Mouse (Mus musculus): ENCODE results near the gene Arhgap10.

Arhgap10 gene

DNA sequence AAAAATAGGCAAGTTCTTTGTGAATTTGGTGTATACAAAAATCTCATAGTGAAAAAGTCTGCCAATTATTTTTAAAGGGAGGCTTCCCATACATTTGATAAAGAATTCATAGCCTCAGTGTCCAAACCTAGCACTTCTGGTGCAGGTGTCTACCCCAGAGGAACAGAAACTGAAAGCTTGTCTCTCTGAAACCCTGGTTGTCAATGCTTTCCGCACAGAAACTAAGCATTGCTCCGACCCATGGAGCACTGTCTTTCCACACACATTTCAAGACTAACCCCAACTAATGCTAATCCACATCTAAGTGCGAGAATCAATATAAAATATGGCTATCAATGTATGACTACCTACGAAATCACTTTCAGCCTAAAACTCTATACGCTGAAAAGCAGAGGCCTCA lies 116.6 kb downstream of the Arhgap10 start:
- no peaks in the 10 kb centered on the region for H3K36me3 ChIP-seq (ENCODE audit: control insufficient read depth, insufficient read depth, low read length, poor library complexity, severe bottlenecking)
- no peaks in the 10 kb centered on the region for H3K27me3 ChIP-seq (ENCODE audit: control insufficient read depth, insufficient read depth, low read length, poor library complexity, severe bottlenecking)
- peak; percentile 59 for DNase-seq (ENCODE audit: low read depth, low spot score)

DNA sequence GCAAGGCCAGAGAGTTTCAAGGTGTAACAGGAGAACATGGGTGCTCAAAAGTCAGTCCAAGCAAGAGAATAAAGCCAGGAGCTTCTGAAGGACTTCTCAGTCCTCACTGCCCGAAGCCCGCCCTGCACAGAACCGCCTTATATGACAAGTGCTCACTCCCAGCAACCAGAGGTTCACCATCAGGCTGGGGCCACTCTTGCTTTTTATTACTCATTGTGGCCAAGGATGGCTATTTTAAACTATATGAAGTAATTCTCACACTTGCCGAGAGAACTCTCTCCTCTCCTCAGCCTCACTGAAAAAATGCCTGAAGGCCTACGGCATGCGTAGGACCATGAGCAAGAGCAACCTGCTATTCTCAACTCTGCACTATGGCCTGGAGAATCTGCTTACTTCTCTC lies 133.7 kb downstream of the Arhgap10 start:
- Histone ChIP-seq H3K27me3 (ENCODE audit: control insufficient read depth, insufficient read depth, low read length, poor library complexity, severe bottlenecking) (no peaks in the 10 kb centered on the region), H3K36me3 (ENCODE audit: control insufficient read depth, insufficient read depth, low read length, poor library complexity, severe bottlenecking) (no peaks in the 10 kb centered on the region)
- DNase-seq (ENCODE audit: low read depth, low spot score) = no peak

DNA sequence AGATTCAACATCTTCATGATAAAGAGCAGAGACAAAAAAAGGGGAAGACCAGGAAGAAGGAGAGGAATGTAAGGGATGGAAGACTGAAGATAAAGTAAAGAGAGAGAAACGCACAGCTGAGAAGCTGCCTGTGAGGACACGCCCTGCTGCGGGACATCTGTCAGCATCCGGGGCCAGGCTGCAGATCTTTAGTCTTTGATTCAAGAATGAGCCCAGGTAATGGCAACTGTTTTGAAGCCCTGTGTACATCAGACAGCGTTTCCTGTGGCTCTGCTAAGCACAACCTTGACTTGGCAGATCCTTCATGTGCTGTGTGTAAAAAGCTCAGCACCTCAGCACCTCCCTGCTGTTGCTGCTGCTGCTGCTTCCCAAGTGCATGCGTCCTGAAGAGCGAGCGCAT lies 134.1 kb downstream of the Arhgap10 start:
- Histone ChIP-seq H3K36me3 (ENCODE audit: control insufficient read depth, insufficient read depth, low read length, poor library complexity, severe bottlenecking) (no peaks in the 10 kb centered on the region), H3K27me3 (ENCODE audit: control insufficient read depth, insufficient read depth, low read length, poor library complexity, severe bottlenecking) (no peaks in the 10 kb centered on the region)
- no peak for DNase-seq (ENCODE audit: low read depth, low spot score)

DNA sequence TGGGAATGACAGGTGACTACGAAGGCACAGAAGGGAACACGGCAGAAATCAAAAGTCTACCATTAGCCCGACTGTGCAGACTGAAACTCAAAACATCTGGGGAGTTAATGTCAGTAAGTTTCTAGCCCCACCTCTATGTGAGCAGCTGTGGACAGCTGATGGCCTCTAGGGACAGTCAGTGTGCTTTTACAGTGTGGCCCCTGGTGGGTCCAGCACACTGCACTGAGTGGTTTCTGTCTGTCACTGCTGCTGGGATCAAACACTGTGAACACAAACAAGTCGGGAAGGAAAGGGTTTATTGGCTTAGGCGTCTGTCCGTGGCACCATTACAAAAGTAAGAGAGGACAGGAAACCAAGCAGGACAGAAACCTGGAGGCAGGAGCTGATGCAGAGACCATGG lies 136.9 kb downstream of the Arhgap10 start:
- Histone ChIP-seq H3K36me3 (ENCODE audit: control insufficient read depth, insufficient read depth, low read length, poor library complexity, severe bottlenecking) (no peaks in the 10 kb centered on the region), H3K27me3 (ENCODE audit: control insufficient read depth, insufficient read depth, low read length, poor library complexity, severe bottlenecking) (no peaks in the 10 kb centered on the region)
- DNase-seq (ENCODE audit: low read depth, low spot score) = no peak

DNA sequence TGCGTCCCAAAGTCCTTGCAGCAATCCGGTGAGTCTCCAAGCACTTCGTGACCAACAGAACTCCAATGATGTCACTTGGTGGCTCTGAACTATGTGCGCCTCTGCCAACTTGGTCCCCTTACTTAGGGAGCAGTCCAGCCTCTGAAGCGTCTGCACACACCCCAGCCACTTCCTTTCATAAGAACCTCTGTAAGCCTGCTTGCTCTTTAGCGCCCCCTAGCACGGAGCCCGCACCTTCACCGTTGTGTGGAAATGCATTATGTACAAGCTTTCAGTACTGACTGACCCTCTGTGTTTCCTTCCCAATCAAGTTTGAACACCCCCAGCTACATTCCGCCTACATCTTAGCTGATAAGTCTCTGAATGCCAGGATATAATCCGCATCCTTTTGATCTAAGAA lies 138.5 kb downstream of the Arhgap10 start:
- Histone ChIP-seq H3K27me3 (ENCODE audit: control insufficient read depth, insufficient read depth, low read length, poor library complexity, severe bottlenecking) (no peaks in the 10 kb centered on the region), H3K36me3 (ENCODE audit: control insufficient read depth, insufficient read depth, low read length, poor library complexity, severe bottlenecking) (no peaks in the 10 kb centered on the region)
- DNase-seq (ENCODE audit: low read depth, low spot score) = peak; percentile 65

DNA sequence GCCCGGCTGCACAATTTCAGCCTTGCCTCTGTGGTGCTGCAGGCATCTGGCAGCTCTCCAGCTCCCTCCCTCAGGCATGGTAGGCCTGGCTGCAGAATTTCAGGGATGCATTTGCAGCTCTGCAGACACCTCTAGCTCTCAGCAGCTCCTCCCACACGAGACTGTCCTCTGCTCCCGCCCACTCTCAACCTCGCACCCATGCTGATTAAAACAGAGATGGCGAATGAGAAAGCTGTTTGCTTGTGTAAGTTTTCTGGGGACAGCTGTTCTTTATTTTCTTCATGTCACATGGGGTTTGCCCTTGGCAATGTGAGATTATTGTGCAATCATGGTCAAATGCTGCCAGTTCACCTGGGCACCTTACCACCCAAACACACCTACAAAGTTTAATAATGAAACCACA lies 141.3 kb downstream of the Arhgap10 start:
- no peak for DNase-seq (ENCODE audit: low read depth, low spot score)
- no peaks in the 10 kb centered on the region for H3K27me3 ChIP-seq (ENCODE audit: control insufficient read depth, insufficient read depth, low read length, poor library complexity, severe bottlenecking)
- no peaks in the 10 kb centered on the region for H3K36me3 ChIP-seq (ENCODE audit: control insufficient read depth, insufficient read depth, low read length, poor library complexity, severe bottlenecking)

DNA sequence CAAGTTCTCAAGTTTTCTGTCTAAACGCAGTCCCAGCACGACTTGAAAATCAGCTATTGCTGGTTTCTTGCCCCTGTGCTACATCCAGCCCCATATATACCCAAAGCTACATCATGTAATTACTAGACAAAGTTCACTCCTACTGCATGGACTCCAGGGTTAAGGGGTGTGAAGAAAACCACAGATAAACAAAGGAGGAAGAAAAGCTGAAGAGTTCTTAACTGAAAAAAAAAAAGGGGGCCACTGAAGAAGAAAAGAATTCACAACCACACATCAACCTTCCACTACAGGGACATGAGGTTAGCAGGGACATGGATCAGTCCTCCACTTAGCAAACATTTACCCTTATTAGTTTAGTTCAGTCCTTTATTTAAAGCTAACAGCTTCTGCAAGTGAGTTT lies 141.8 kb downstream of the Arhgap10 start:
- no peak for DNase-seq (ENCODE audit: low read depth, low spot score)
- Histone ChIP-seq H3K36me3 (ENCODE audit: control insufficient read depth, insufficient read depth, low read length, poor library complexity, severe bottlenecking) (no peaks in the 10 kb centered on the region), H3K27me3 (ENCODE audit: control insufficient read depth, insufficient read depth, low read length, poor library complexity, severe bottlenecking) (no peaks in the 10 kb centered on the region)

DNA sequence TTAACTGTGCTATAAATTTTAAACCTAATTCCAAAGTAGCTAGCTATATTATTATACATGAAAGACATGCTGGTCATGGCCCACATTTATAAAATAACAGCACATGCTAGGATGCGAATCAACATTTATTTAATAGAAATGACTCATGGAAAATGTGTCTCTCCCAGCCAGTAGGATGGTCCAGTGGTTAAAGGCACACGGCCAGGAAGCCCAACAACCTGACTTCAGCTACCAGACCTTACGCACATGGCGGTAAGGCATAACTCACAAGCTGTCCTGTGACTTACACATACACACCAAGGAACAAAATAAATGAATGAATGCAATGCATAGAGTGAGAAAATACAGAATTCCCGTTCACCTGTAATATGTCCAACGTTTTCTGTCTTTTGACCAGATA lies 146.7 kb downstream of the Arhgap10 start:
- DNase-seq (ENCODE audit: low read depth, low spot score) = no peak
- H3K36me3 ChIP-seq (ENCODE audit: control insufficient read depth, insufficient read depth, low read length, poor library complexity, severe bottlenecking) = no peaks in the 10 kb centered on the region; the same call in 1 of the 2 replicates
- no peaks in the 10 kb centered on the region for H3K27me3 ChIP-seq (ENCODE audit: control insufficient read depth, insufficient read depth, low read length, poor library complexity, severe bottlenecking)

DNA sequence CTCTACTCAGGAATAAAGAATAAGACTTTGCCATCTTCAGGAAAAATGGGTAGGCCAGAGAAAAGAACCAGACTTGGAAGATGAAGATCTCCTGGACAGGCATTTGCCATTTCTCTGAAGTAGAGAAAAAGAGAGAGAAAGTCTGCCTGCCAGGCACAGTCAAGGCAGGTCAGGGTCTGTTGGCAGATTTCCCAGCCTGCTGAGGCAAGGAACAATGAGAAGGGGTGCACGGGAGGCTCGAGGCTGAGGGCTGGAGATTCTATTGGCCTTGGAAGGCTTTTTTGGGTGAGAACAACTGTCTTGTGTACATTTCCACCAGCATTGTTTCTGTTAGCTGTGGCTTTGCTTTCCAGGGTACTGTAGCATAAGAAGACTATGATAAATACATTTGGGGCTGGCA lies 147.4 kb downstream of the Arhgap10 start:
- Histone ChIP-seq H3K36me3 (ENCODE audit: control insufficient read depth, insufficient read depth, low read length, poor library complexity, severe bottlenecking) (no peaks in the 10 kb centered on the region; the same call in 1 of the 2 replicates), H3K27me3 (ENCODE audit: control insufficient read depth, insufficient read depth, low read length, poor library complexity, severe bottlenecking) (no peaks in the 10 kb centered on the region)
- DNase-seq (ENCODE audit: low read depth, low spot score) = no peak

DNA sequence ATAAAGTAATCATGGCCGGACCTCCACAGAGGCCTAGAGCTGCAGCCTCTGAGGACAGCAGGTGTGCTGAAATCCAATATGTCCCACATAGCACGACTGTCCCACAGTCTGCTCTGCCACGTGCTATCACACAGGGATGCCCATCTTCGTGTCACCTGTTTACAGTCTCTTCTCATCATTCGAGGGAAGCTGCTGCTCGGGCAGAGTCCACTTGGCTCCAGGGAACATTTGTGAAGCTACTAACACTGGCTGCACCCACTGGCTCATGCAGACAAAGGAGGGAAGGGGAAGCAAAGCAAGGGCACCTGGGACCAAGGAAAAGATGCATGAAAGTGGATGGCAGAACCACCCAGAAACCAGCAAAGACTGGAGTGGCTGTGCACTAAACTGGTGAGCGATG lies 148.1 kb downstream of the Arhgap10 start:
- Histone ChIP-seq H3K27me3 (ENCODE audit: control insufficient read depth, insufficient read depth, low read length, poor library complexity, severe bottlenecking) (no peaks in the 10 kb centered on the region), H3K36me3 (ENCODE audit: control insufficient read depth, insufficient read depth, low read length, poor library complexity, severe bottlenecking) (no peaks in the 10 kb centered on the region; the same call in 1 of the 2 replicates)
- DNase-seq (ENCODE audit: low read depth, low spot score) = no peak

DNA sequence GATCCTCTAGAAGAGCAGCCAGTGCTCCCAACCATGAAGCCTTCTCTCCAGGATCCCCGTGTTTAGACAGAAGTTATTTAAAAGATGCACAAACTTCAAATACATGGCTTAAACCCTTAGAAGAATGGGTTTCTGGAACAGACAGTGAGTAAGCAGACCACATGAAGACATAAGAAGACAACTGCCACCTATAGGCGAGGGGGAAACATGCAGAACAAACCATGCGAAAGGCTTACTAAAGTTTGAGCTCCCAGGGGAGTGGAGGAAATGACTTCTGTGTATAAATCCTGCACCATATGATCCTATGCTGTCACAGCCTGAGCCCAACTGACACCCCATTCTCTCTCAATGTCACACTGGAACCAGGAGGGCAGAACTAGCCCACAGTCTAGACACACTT lies 150.7 kb downstream of the Arhgap10 start:
- peak; percentile 59 for DNase-seq (ENCODE audit: low read depth, low spot score)
- no peaks in the 10 kb centered on the region; the same call in 1 of the 2 replicates for H3K36me3 ChIP-seq (ENCODE audit: control insufficient read depth, insufficient read depth, low read length, poor library complexity, severe bottlenecking)
- H3K27me3 ChIP-seq (ENCODE audit: control insufficient read depth, insufficient read depth, low read length, poor library complexity, severe bottlenecking) = no peaks in the 10 kb centered on the region

DNA sequence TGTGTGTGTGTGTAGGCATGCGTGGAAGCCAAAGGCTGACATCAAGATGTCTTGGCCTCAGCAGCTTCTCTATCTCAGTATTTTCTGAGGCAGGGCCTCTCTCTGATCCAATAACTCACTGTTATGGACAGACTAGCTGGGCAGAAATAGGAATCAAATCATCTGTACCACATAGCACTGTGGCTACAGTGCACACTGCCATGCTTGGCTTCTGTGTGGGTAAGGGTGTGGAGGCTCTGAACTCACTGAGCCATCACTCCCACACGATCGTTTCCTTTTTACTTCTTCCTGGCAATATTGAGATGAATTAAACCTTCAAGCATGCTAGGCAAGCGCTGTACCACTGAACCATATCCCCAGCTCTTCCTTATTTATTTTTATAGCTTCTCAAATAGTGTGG lies 151.3 kb downstream of the Arhgap10 start:
- DNase-seq (ENCODE audit: low read depth, low spot score) = no peak
- Histone ChIP-seq H3K36me3 (ENCODE audit: control insufficient read depth, insufficient read depth, low read length, poor library complexity, severe bottlenecking) (no peaks in the 10 kb centered on the region; the same call in 1 of the 2 replicates), H3K27me3 (ENCODE audit: control insufficient read depth, insufficient read depth, low read length, poor library complexity, severe bottlenecking) (no peaks in the 10 kb centered on the region)

DNA sequence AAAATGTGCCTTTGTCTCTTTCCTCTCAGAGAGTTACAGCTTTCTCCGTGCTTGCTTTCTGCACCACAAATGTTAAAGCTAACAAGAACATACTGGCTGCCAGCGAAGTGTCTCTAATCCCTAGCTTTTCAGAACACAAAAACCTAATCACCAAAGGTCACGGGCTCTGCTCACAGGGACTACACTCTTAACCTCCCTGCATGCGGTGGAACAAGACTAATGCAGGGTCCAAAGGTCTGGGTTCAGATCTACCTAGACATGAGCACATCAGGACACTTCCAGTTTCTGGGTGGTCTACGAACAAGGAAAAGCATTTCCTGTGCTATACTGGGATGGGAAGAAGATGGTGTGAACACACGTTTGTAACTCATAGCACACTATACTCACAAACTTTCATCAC lies 151.8 kb downstream of the Arhgap10 start:
- Histone ChIP-seq H3K27me3 (ENCODE audit: control insufficient read depth, insufficient read depth, low read length, poor library complexity, severe bottlenecking) (no peaks in the 10 kb centered on the region), H3K36me3 (ENCODE audit: control insufficient read depth, insufficient read depth, low read length, poor library complexity, severe bottlenecking) (no peaks in the 10 kb centered on the region; the same call in 1 of the 2 replicates)
- DNase-seq (ENCODE audit: low read depth, low spot score) = no peak

DNA sequence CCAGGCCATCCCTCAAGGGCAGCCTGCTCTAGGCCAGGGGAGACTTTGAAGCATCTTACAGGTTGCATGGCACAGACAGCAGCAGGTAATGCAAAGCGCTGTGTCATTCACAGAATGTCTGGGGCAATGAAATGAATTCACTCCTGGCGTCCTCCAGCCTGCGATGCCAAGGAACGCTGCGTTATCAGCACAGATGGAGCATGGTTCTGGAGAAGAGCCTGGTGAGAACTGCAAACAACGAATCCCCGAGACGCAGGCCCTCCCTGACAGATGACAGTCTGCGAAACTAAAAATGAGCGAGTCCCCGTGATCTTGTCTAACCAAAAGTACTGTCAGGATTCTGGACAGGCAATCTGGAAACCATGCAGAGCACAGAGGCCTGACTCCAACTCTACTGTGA lies 153.3 kb downstream of the Arhgap10 start:
- DNase-seq (ENCODE audit: low read depth, low spot score) = no peak
- Histone ChIP-seq H3K27me3 (ENCODE audit: control insufficient read depth, insufficient read depth, low read length, poor library complexity, severe bottlenecking) (no peaks in the 10 kb centered on the region), H3K36me3 (ENCODE audit: control insufficient read depth, insufficient read depth, low read length, poor library complexity, severe bottlenecking) (no peaks in the 10 kb centered on the region; the same call in 1 of the 2 replicates)

DNA sequence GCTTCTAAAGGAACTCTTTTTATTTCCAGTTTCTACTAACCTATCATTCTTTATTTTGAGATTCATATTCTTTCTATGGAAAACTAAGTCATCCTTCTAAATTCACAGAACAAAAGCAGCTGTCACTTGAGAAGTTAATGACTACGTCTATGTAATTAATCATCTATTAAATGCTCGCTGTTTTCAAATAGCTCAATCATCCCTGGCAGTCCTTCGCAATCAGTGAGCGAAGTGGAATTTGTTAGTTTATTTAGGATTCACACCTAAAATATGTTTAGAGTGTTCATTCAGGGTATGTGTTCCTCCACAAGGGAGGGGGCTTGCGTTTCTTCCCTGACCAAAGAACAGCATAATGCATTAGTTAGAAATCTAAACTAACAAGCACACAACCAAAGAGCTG lies 156.9 kb downstream of the Arhgap10 start:
- Histone ChIP-seq H3K36me3 (ENCODE audit: control insufficient read depth, insufficient read depth, low read length, poor library complexity, severe bottlenecking) (no peaks in the 10 kb centered on the region), H3K27me3 (ENCODE audit: control insufficient read depth, insufficient read depth, low read length, poor library complexity, severe bottlenecking) (no peaks in the 10 kb centered on the region)
- no peak for DNase-seq (ENCODE audit: low read depth, low spot score)

DNA sequence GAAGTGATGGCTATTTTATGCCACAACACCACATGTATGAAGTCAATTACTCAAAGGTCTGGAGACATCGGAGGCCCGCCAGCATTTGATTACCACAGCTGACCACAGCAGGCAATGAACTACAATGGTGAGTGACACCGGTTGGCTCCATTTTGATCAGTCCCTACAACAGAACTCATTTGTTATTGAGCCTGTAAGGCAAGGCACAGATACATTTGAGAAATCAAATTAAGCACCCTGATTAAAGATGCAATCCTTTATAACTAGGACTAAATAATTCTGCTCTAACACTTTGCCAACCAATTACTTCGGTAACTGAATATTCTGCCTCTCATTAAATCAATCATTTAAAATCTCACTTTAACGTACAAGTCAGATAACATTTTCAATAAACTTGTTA lies 157.3 kb downstream of the Arhgap10 start:
- H3K27me3 ChIP-seq (ENCODE audit: control insufficient read depth, insufficient read depth, low read length, poor library complexity, severe bottlenecking) = no peaks in the 10 kb centered on the region
- DNase-seq (ENCODE audit: low read depth, low spot score) = no peak
- no peaks in the 10 kb centered on the region for H3K36me3 ChIP-seq (ENCODE audit: control insufficient read depth, insufficient read depth, low read length, poor library complexity, severe bottlenecking)

Measured in splenic B cell, adult 2 months (primary cell).